Mouse (Mus musculus) kidney, postnatal 14 days (tissue): ENCODE results near the gene Flrt3.

Experiments used
- DNase-seq: peaks from one replicate; pipeline ENCODE4 v3.0.0; 2022; ENCODE audit warnings: mixed read lengths

Flrt3 gene

GRCm38 (mm10) chr2:140670963-140671702 lies at the start of gene Flrt3:
Flrt3 (minus strand) TSS chr2:140671469.
- peak; percentile 93 for DNase-seq

DNA sequence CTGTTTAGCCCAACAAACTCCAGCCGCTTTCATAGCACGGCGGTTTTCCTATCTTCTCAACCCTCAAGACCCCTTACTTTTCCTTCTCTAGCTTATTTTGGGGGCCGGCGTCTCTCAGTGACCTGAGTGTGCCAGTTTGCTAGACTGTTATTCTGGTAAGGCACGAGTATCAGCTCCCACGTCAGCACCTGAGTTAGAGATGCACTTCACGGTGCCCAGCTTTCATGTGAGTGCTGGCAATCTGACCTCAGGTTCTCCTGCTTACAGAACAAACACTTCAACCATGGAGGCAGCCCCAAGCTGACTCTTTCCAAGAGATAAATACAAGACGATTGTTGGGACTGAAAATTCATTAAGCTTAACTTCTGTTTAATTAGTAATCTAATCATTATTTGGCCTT lies 46.1 kb upstream of the Flrt3 start:
- no peak for DNase-seq

DNA sequence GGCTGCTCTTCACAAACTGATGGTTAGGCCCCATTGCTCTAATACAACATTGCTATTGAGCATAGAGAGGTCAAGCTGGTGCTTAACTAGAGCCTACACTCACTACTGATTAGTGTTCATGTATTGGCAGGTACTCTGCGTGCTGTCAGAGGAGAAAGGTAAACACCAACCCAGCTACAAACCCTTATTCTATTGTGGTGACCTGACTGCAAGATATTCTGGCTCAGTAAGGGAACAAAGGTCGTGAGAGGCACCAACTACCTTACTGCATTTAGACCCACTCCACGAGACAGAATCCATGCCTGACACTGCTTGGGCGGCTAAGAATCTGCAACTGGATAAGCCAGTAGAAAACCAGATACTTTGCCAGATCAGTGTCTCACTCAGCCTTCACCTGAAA lies 44.6 kb upstream of the Flrt3 start:
- no peak for DNase-seq

GRCm38 (mm10) chr2:140707550-140707949 lies 36.3 kb upstream of the Flrt3 start:
- no peak for DNase-seq

DNA sequence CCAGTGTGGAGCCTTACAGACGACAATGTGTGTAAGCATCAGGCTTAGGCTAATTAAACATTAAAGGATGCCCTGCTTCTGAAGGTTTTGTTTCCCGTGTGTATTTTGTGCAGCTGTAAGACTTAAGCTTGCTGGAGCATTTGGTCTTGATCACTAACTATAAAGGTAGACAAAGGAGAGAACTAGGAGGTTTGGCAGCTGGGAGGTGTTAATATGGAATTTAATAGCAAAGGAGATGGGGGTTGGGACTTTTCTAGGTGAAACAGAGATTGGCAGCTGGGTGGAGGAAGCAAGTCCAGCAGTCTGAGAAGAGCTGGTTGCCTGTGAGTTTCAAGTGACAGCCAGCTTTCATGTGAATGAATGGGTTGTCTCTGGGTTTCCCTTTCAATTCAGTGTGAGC lies 34.0 kb upstream of the Flrt3 start:
- no peak for DNase-seq

- DNase-seq = no peak
These were observed 32.9 kb upstream of the Flrt3 start for GRCm38 (mm10) chr2:140704146-140704545.

DNA sequence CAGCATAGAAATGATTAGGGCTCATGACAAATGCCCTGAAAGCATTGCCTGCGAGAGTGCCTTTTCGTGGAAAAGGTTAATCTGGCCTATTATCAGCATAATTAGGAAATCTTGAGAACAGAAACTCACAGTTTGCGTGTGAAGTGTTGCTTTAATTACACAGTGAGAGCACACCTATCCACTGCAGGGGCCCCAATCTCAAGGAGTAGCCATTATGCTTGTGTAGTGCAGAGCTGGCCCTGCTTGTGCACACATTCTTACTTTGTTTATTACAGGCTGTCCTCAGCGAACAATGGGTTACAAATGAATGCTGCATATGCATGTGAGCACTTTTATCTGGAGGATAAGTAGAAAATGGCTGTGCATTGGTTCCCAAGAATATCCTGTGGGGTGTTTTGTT lies 32.1 kb upstream of the Flrt3 start:
- DNase-seq = no peak

GRCm38 (mm10) chr2:140698585-140698984 lies 27.3 kb upstream of the Flrt3 start:
- DNase-seq = no peak

DNA sequence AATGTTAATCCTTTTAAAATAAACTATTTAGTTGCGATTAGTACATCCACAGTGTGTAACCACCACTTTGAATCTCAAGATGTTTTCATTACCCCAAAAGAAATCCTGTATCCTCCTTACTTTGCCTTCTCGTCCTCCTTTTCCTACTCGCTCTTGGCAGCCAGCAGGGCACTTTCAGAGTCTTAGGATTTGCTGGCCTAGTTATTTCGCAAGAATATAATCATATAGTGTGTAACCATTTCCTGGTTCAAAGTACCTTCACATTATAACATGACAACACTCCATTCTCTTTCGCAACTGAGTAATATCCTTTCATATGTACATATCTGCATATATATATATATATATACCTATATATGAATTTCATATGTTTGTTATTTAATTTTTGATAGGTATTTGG lies 22.6 kb upstream of the Flrt3 start:
- no peak for DNase-seq

DNA sequence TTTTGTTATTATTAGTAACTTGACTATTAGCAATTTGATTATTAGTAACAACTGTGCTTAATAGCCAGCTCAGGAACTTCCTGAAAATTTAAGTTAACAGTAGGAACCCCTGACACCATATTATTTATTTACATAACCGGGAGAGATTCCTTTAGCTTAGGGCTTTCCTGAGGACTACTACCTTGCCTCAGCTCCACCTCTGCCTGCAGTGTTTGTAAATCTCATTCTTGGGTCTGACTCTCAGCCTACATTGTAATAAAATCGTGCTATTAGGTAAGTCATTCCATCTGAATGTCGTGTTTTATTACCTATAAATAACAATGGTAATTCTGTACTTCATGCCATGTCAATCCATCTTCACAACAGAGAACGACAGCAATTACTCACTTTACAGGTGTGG lies 21.2 kb upstream of the Flrt3 start:
- DNase-seq = no peak

DNA sequence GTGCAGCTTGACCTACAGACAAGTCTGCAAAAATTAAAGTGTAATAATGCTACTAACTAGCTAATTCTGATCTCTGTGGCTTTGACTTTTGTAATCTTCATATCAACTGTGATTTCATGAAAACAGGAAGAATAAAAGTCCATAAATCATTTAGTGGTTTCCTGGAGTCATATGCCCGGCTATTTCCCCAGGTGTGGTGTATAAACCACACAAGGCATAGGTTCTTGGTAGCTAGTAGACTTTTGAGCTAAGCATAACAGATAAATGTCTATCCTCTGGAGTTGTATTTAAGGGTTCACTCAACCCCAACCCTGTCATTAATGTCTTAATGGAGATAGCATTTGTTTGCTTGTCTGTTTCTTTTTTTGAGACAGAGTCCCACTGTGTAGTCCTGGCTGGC lies 20.1 kb upstream of the Flrt3 start:
- no peak for DNase-seq

DNA sequence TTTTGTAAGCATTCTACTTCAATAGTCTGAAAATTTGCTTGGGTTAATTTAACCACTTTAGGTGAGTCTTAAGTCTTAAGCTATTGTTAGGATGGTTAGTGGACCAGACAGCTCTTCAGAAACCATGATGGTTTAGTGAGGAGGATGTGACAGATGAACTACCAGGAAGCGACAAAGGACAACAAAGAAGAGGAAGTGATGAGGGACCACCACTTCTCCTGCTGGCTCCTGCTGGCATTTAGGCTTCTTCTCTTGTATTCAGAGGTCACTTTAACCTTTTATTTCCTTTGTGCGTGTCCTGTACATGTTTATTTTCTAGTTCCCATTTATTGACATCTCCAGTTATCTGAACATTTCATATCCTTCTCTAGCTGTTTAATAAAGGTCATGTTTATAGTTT lies 19.6 kb upstream of the Flrt3 start:
- DNase-seq = no peak

- DNase-seq = no peak
These were observed 5.5 kb upstream of the Flrt3 start for GRCm38 (mm10) chr2:140676728-140677127.

DNA sequence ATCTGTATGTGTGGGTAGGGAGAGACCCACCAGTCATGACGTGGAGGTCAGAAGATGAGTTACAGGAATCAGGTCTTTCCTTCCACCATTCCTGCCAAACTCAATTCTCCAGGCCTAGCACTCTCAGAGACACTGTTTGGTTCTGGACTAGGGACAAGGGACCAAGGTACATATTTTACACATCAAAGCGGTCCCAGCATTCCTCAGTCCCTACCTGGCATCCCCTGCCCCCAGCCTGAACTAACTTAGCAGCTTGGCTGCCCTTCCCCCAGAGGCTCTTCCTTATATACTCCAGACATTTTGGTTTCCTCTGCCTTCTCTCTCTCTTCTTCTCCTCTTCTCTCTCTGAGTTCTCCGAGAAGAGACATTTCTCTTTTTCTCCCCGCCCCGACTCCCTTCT lies 2.2 kb upstream of the Flrt3 start:
- no peak for DNase-seq

- DNase-seq = peak; percentile 32
These were observed 812 bp downstream of the Flrt3 start for GRCm38 (mm10) chr2:140670457-140670856.

DNA sequence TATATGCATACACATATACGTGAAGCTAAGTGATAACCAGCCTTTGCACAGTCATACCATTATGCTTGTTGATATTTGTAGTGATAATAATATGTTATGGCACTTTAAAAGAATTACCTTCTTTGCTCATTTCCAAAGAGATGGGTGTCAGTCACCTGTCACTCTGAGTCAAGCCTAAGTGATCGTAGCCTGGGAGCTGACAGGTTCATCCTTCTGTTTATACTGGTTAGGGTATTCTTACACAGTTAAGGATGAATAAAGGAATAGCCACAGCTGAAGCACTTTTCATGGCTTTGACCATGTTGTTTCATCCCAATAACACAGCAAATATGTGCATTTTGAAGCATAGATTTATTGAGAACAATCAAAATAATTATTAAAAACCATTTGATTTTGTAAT lies 1.5 kb downstream of the Flrt3 start:
- no peak for DNase-seq

DNA sequence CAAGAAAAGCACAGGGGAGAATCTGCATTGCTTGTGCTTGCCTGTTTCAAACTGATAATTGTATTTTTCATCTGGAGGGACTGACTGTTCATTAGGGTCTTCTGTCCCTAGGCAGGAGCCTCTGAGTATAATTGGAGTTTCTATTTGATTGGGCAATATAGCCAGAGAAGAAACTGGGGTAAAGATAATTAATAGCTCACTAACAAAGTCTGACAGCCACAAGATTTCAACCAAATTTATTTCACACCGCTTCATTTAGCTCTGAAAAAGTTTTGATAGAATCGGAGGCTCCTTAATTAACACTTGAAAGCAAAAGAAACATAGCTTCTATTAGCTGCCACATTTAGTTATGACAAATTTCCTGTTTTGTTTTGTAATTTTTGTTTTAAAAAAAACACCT lies 2.2 kb downstream of the Flrt3 start:
- no peak for DNase-seq

DNA sequence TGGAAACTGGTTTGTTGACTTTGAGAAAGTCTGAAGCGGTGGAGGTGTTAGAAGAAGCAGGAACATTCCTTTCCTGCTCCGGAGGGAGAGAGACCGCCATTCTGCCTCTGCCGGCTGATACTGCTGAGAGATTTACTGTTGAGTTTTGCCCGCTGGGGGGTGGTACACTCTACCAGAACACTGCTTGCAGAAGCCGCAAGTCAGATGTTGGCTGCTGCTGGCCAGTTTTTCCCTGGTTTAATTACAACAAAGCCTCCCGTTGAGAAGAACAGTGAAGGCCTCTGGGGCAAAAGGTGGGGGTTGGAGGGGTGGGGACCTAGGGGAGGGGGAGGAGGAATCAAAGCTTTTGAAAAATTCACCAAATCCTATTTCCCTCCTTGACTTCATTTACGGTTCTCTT lies 3.0 kb downstream of the Flrt3 start:
- peak; percentile 81 for DNase-seq

- no peak for DNase-seq
These were observed 3.8 kb downstream of the Flrt3 start for GRCm38 (mm10) chr2:140667261-140668047.

DNA sequence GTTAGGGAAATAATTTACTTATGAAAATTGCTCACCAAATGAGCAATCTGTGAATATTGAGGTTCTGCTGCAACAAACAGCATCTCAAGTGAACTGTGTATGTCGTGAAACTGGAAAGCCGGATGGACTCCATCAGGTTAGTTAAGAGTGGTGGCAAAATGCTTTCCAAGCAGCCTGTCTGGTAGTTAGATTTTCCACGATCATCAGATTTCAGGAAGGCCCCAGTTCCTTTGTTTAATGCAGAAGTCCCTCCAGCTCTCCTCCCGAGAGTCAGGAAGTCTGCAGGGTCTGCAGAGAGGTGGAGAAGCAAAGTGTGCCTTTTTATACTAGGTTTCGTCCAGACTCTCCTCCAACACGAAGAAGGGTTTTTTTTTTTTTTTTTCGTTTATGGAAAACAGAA lies 4.4 kb downstream of the Flrt3 start:
- DNase-seq = no peak

- DNase-seq = no peak
These were observed 6.9 kb downstream of the Flrt3 start for GRCm38 (mm10) chr2:140664381-140664780.

- DNase-seq = no peak
These were observed 8.6 kb downstream of the Flrt3 start for GRCm38 (mm10) chr2:140662673-140663072.

- no peak for DNase-seq
These were observed 17.3 kb downstream of the Flrt3 start for GRCm38 (mm10) chr2:140653978-140654377.

- DNase-seq = no peak
These were observed 17.8 kb downstream of the Flrt3 start for GRCm38 (mm10) chr2:140653481-140653880.
